Mouse (Mus musculus) left cerebral cortex, adult 8-10 months (tissue): ENCODE measurements around the gene Kcne3. TPM values are rescaled to one million over a fixed set of nuclear protein-coding genes. Genes with fewer than 3 reads are reported as not detected.
A peak's percentile ranks its signal among the peaks of the same experiment; 100 is the strongest.

ENCODE experiments used
- DNase-seq, 2 experiments: peaks; one replicate each; pipeline ENCODE4 v3.0.0; 2022; ENCODE audit warnings: low spot score in 2 of 2
- total RNA-seq, 4 experiments: library from RNA; stranded (reverse); gene quantifications; 2 replicates each; pipeline ENCODE4 v1.2.4; 2022

Gene Kcne3
- total RNA-seq, 4 experiments from 2014 or later: 0.41 to 0.84 TPM; not detected in 2

GRCm38 (mm10) chr7:100181176-100181575, 4.9 kb downstream of the Kcne3 start:
- DNase-seq: no peak

GRCm38 (mm10) chr7:100181614-100182013, 5.3 kb downstream of the Kcne3 start:
- no peak for DNase-seq

GRCm38 (mm10) chr7:100182388-100182787, 6.1 kb downstream of the Kcne3 start:
- no peak for DNase-seq

GRCm38 (mm10) chr7:100187601-100188000, 11.3 kb downstream of the Kcne3 start:
- peak in 1 of 2 experiments; percentile 7 for DNase-seq

GRCm38 (mm10) chr7:100190167-100190566, 13.9 kb downstream of the Kcne3 start:
- DNase-seq: no peak

GRCm38 (mm10) chr7:100190778-100191177, 14.5 kb downstream of the Kcne3 start:
- DNase-seq: no peak

- DNase-seq: no peak
These were observed 24.9 kb downstream of the Kcne3 start for GRCm38 (mm10) chr7:100201191-100201590.

- DNase-seq: no peak
These were observed 27.3 kb downstream of the Kcne3 start for GRCm38 (mm10) chr7:100203616-100204015.

GRCm38 (mm10) chr7:100204871-100205270, 28.6 kb downstream of the Kcne3 start:
- DNase-seq: no peak

GRCm38 (mm10) chr7:100206144-100206543, 29.8 kb downstream of the Kcne3 start:
- no peak for DNase-seq

- DNase-seq: no peak
These were observed 31.6 kb downstream of the Kcne3 start for GRCm38 (mm10) chr7:100207886-100208285.

- DNase-seq: no peak
These were observed 38.0 kb downstream of the Kcne3 start for GRCm38 (mm10) chr7:100214310-100214709.

GRCm38 (mm10) chr7:100215116-100215732, 38.9 kb downstream of the Kcne3 start:
- no peak for DNase-seq

GRCm38 (mm10) chr7:100215976-100216375, 39.7 kb downstream of the Kcne3 start:
- no peak for DNase-seq

GRCm38 (mm10) chr7:100216601-100217565, 40.6 kb downstream of the Kcne3 start:
- DNase-seq: peak in 1 of 2 experiments; percentile 48

- peak; percentile 95 to 98 for DNase-seq
These were observed 51.0 kb downstream of the Kcne3 start, which contains the start of gene Pgm2l1 for GRCm38 (mm10) chr7:100227158-100227875. Gene Pgm2l1, plus strand, starts transcription at chr7:100227394.

- DNase-seq: peak in 1 of 2 experiments; percentile 31
These were observed 51.7 kb downstream of the Kcne3 start for GRCm38 (mm10) chr7:100227896-100228525.

GRCm38 (mm10) chr7:100228957-100229356, 52.7 kb downstream of the Kcne3 start:
- DNase-seq: no peak

GRCm38 (mm10) chr7:100230646-100231045, 54.3 kb downstream of the Kcne3 start:
- no peak for DNase-seq

GRCm38 (mm10) chr7:100231661-100232060, 55.4 kb downstream of the Kcne3 start:
- DNase-seq: no peak

GRCm38 (mm10) chr7:100233681-100234080, 57.4 kb downstream of the Kcne3 start:
- DNase-seq: no peak
